Mouse (Mus musculus): ENCODE results near the gene Hsf2bp.

The Hsf2bp gene

DNA sequence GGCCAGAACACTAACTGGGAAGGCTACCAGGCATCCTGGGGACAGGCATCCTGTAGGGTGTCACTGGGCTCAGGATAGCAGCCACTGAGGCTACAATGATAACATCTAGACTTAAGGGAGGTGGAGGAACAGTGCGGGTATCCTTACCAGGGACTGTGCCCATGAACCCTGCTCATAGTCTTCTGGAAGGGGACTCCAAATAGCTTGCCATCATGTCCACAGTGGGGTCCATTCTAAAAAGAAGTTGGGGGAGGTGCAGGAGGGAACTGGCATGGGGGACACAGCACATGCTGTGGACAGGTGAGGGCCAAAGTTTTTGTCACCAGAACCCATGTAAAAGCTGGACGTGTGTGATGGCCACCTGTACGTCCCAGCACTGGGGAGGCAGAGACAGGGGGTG is 129.7 kb downstream of the Hsf2bp start:
- DNase-seq (ENCODE audit: low read depth, low spot score) = no peak

DNA sequence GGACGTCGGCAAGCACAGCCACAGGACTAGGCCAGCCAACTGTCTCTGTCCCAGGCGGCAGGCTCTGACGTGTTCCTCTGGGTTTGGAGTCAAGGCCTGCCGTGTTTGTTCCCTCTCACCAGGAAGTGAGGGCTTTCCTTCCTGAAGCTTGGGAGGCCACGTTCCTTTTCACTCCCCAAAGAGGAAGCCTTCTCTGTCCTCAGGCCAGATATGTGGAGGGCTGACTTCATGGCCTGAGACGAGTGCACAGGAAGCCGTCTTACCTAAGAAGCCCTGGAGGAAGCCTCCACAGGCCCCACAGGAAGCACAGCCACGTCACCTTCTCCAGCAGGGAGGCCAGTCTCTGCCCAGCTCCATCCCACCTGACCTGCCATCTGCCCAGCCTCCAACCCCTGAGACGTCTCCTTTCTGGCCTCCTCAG is 130.3 kb downstream of the Hsf2bp start:
- no peak for DNase-seq (ENCODE audit: low read depth, low spot score)

DNA sequence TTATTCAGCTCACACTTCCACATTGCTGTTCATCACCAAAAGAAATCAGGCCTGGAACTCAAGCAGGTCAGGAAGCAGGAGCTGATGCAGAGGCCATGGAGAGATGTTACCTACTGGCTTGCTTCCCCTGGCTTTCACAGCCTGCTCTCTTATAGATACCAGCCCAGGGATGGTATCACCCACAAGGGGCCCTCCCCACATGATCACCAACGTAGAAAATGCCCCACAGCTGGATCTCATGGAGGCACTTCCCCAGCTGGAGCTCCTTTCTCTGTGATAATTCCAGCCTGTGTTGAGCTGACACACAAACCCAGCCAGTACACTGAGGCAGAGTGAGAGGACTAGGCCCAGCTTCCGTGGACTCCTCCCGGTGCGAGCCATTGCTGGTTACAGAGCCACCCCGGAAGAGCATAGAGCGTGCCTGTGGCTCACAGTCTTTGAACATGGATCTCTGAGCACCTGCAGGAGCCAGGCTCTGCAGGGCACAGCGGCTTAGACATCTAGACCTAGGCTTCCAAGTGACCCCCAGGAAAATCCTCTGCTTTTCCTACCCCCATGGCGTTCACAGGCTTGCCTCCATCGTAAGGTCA is 130.9 kb downstream of the Hsf2bp start:
- DNase-seq (ENCODE audit: low read depth, low spot score) = no peak

DNA sequence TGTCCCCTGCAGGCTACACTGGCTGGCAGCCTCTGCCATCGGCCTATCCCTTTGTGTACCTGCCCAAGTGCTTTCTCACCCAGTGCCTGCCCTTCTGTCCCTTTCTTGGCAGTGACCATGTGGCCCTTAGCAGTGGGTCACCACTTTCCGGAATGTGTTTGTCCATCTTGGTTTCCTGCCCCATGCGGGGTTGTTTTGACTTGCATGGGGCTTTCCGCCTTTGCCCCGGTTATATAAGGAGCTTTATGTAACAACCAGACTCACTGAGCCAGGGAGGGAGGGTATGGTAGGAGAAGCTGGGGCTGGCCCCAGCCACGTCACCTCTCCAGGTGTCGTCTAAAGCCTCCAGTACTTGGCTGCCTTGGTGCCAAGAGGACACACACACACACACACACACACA is 132.1 kb downstream of the Hsf2bp start:
- DNase-seq (ENCODE audit: low read depth, low spot score) = no peak

DNA sequence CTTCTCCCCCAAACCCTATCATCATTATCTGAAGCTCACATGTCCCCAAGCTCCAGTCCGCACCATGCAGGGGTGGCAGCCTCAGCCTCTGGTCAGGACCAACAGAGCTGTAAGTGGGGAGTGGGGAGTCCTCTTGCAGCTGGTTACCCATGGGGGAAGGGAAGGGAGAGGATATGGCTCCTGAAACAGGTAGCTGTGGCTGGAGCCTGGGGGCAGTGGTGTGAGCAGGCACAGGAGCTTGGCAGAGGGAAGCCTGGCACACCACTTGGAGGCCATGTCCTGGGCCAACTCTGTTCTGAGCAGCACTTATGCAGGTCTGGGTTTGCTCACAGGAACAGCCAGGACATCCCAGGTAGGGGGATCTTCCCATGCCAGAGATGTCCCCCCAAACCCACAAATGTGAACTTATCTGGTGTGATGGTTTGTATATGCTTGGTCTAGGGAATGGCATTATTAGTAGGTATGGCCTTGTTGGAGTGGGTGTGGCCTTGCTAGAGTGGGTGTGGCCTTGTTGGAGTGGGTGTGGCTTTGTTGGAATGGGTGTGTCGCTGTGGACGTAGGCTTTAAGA is 133.4 kb downstream of the Hsf2bp start:
- no peak for DNase-seq (ENCODE audit: low read depth, low spot score)

DNA sequence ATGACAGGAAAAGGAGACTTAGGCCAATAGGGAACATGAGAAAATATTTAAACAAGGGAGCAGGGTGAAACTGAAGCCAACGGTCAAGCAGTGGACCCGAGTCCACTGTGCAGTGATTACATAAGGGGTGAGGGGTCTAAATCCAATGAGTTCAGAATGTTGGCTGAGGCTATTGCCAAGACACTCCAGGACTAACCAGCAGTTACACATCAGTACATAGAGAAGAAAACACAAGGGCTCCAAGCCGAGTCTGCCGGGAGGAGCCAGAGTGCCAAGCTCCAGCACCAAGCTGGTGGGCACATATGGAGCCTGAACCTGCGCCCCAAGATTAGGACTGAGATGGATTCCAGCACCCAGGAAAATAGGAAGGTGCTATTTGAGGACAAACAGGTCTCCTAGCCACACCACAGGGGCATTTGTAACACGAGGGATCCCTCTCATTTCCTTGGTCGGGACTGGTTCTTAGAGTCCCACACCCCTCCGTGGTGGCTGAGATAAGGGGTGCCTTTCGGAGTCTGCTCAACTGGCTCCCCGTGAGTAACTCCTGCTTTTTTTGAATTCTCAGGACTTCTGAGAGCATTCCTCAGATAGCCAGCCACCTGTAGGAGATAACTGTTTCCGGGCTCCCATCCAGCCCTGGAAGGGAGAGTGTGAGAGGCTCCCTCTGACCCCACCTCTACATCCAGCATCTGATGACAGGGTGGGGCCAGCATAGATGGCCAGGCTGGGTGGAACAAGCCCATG is 134.5 kb downstream of the Hsf2bp start:
- no peak for DNase-seq (ENCODE audit: low read depth, low spot score)

DNA sequence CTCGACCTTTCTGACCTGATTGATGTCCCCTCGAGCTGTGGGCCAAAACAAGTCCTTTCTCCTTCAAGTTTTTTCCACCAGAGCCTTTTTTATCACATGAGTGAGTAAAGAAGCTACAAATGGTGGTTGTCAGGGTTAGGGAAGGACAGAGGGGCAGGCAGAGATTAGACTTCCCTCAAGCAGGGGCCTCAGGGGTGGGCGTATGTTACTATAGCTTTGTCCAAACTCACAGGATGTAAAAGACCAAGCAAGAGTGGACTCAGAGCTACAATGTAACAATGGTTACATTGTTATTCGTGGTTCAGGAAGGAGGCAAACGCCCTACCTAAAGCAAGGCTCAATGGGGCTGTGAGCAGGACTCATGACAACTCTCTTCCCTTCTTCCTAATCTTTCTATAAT is 137.2 kb downstream of the Hsf2bp start:
- DNase-seq (ENCODE audit: low read depth, low spot score) = no peak

DNA sequence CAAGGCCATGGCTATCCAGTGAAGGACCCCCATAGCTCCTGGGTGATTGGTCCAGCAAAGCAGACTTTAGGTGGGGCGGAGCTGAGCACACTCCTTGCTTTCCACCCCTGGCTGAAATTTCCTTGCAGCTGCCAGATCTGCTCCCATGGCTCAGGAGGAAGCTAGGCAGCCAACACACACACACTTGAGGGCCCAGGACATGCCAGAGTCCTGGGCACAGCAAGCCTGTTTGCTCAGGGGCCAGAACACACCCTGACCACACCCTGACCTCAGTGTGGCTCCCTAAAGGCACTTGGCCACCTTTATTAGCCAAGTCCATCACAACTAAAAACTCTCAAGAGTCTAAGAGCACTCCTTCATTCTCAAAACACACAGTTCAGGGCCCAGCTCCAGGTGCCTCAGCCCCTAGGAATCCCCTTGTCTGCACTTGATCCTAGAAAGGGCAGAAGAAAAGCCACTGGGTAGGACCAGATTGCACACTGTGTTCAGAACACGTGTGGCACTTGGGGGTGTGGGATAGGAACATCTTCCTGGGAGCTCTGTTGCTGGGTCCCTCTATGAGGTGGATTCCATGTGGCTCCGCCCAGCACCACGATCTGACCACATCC is 138.9 kb downstream of the Hsf2bp start:
- DNase-seq (ENCODE audit: low read depth, low spot score) = no peak

DNA sequence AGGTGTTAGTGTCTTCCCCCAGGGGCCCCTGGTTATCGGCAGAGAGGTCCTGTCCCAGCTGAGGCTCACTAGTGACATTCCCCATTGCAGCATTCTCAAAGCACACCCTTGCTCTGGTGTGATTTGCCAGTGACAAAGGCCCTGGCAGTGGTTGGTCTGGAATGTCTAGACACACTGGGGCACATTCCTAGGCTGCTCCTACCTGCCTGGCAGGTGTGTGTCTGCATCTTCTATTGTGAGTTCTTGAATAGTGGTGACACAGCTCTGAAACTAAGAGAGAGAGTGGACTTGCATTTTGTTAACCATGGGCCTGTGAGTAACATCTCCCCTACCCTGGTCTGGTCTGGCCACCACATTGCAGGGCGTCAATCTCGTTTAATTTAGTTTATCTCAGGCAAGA is 139.4 kb downstream of the Hsf2bp start:
- no peak for DNase-seq (ENCODE audit: low read depth, low spot score)

DNA sequence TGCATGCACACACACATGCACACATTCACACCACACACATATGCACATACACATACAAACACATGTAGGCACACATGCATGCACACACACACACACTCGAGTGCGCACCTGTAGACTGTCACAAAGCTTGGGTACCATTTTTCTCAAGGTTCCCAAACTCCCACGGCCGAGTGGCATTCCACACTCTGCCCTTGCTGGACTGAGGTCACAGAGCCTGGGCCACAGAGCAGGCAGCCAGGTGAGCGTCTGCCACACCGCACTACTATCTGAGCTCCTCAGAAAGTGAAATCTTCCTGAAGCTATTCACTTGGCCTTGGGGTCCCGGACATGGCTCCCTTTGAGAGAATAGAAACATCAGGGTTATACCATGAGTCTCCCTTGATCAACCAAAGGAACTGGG is 139.8 kb downstream of the Hsf2bp start:
- no peak for DNase-seq (ENCODE audit: low read depth, low spot score)
